Mouse (Mus musculus) megakaryocyte-erythroid progenitor cell, adult 5-6 weeks (primary cell): ENCODE data around the gene Klf2. TPM values are rescaled to one million over a fixed set of nuclear protein-coding genes. Genes with fewer than 3 reads are reported as not detected.

ENCODE experiments used
- ATAC-seq: replicated peaks from 2 replicates; pipeline ENCODE4 v1.8.0; 2016; ENCODE audit warnings: mild to moderate bottlenecking, inconsistent platforms; ENCODE audit not compliant: severe bottlenecking, poor library complexity, low FRiP score, low TSS enrichment
- total RNA-seq, 2 experiments: library from RNA; stranded (forward) in 1 of 2; stranded (reverse) in 1 of 2; fragments of 200-1000, 215-1000 nt in 1 of 2; fragments of >200 nt in 1 of 2; fragmentation: Nextera tagmentation in 1 of 2; gene quantifications; 2 replicates each; pipeline ENCODE4 v1.2.3; 2014 to 2017

Gene Klf2
- 4.0 and 4.4 TPM in 2 replicates for total RNA-seq (2014; fragmentation: Nextera tagmentation)
- total RNA-seq (2017) = 2.3 and 5.1 TPM in 2 replicates

- ATAC-seq = peak; percentile 95
Observed at GRCm38 (mm10) chr8:72318801-72319322, at the start of gene Klf2. TSS of gene Klf2 (plus strand) at chr8:72319033.

GRCm38 (mm10) chr8:72270606-72271005 lies 48.2 kb upstream of the Klf2 start:
- ATAC-seq = no peak

GRCm38 (mm10) chr8:72271051-72271660 lies 47.7 kb upstream of the Klf2 start:
- no peak for ATAC-seq

- ATAC-seq = no peak
Observed at GRCm38 (mm10) chr8:72271691-72272090, 47.1 kb upstream of the Klf2 start.

- peak; percentile 42; the same call in 1 of the 2 replicates for ATAC-seq
Observed at GRCm38 (mm10) chr8:72272361-72272760, 46.5 kb upstream of the Klf2 start.

GRCm38 (mm10) chr8:72273111-72273770 lies 45.6 kb upstream of the Klf2 start:
- ATAC-seq = no peak

GRCm38 (mm10) chr8:72273807-72274206 lies 45.0 kb upstream of the Klf2 start:
- ATAC-seq = no peak

GRCm38 (mm10) chr8:72277244-72277643 lies 41.6 kb upstream of the Klf2 start:
- ATAC-seq = peak; percentile 92

GRCm38 (mm10) chr8:72279151-72279550 lies 39.7 kb upstream of the Klf2 start:
- no peak for ATAC-seq

- ATAC-seq = no peak
Observed at GRCm38 (mm10) chr8:72281634-72282033, 37.2 kb upstream of the Klf2 start.

- peak; percentile 52; the same call in 1 of the 2 replicates for ATAC-seq
Observed at GRCm38 (mm10) chr8:72285285-72285684, 33.5 kb upstream of the Klf2 start.

GRCm38 (mm10) chr8:72289051-72289450 lies 29.8 kb upstream of the Klf2 start:
- no peak for ATAC-seq

GRCm38 (mm10) chr8:72291104-72291503 lies 27.7 kb upstream of the Klf2 start:
- ATAC-seq = no peak

GRCm38 (mm10) chr8:72293309-72293708 lies 25.5 kb upstream of the Klf2 start:
- ATAC-seq = no peak

GRCm38 (mm10) chr8:72295125-72295524 lies 23.7 kb upstream of the Klf2 start:
- no peak for ATAC-seq

- ATAC-seq = no peak
Observed at GRCm38 (mm10) chr8:72295679-72296078, 23.2 kb upstream of the Klf2 start.

GRCm38 (mm10) chr8:72296561-72296960 lies 22.3 kb upstream of the Klf2 start:
- ATAC-seq = no peak

GRCm38 (mm10) chr8:72298928-72299327 lies 19.9 kb upstream of the Klf2 start:
- no peak for ATAC-seq

GRCm38 (mm10) chr8:72300654-72301400 lies 18.0 kb upstream of the Klf2 start:
- no peak for ATAC-seq

- ATAC-seq = no peak
Observed at GRCm38 (mm10) chr8:72301497-72301896, 17.3 kb upstream of the Klf2 start.
